Mouse (Mus musculus): Measurements from ENCODE around the gene Zfp93. TPM values are rescaled to one million over a fixed set of nuclear protein-coding genes. Genes with fewer than 3 reads are reported as not detected.
"Not testable (repeated sequence)": the region's sequence is repeated elsewhere in the genome, so short reads cannot be mapped to it uniquely, and the experiment has no call there.

Gene Zfp93
- polyA plus RNA-seq, 1 experiment, result not detected

GRCm38 (mm10) chr7:24269256-24269655, 964 bp upstream of the Zfp93 start:
- Histone ChIP-seq H3K27ac (ENCODE audit: insufficient read depth, low read depth, low read length) (no peak overlapping the region), H3K4me3 (ENCODE audit: insufficient read depth, low read depth, low read length) (no peak overlapping the region), H3K4me1 (ENCODE audit: control insufficient read depth, insufficient read depth, low read length) (peaks cover 6% of the 10 kb centered on the region)
- 85% methylated on average over 3 of the region's 3 CpGs for WGBS
- TF ChIP-seq CTCF (IDR thresholded peaks at IDR 0.05; ENCODE audit: insufficient read depth, low read depth, low read length) (no peak), POLR2A (IDR thresholded peaks at IDR 0.05; ENCODE audit: insufficient read depth, low read depth, low read length) (no peak)

GRCm38 (mm10) chr7:24269667-24270287, 443 bp upstream of the Zfp93 start:
- WGBS, result 20% methylated on average over 7 of the region's 7 CpGs
- TF ChIP-seq CTCF (IDR thresholded peaks at IDR 0.05; ENCODE audit: insufficient read depth, low read depth, low read length), result no peak
- H3K4me1 ChIP-seq (ENCODE audit: control insufficient read depth, insufficient read depth, low read length), result peaks cover 6% of the 10 kb centered on the region
- peak overlapping the region; percentile 41; the same call in 1 of the 2 replicates for H3K4me3 ChIP-seq (ENCODE audit: insufficient read depth, low read depth, low read length)
- H3K27ac ChIP-seq (ENCODE audit: insufficient read depth, low read depth, low read length), result no peak overlapping the region

GRCm38 (mm10) chr7:24271191-24271590, 971 bp downstream of the Zfp93 start:
- Histone ChIP-seq H3K4me1 (ENCODE audit: control insufficient read depth, insufficient read depth, low read length) (peaks cover 6% of the 10 kb centered on the region), H3K27ac (ENCODE audit: insufficient read depth, low read depth, low read length) (no peak overlapping the region), H3K4me3 (ENCODE audit: insufficient read depth, low read depth, low read length) (no peak overlapping the region)
- 96% methylated on average over 6 of the region's 6 CpGs for WGBS
- no peak for TF ChIP-seq POLR2A (IDR thresholded peaks at IDR 0.05; ENCODE audit: insufficient read depth, low read depth, low read length)
- TF ChIP-seq CTCF (IDR thresholded peaks at IDR 0.05; ENCODE audit: insufficient read depth, low read depth, low read length), result no peak

- Histone ChIP-seq H3K4me1 (ENCODE audit: control insufficient read depth, insufficient read depth, low read length) (peaks cover 4% of the 10 kb centered on the region), H3K4me3 (ENCODE audit: insufficient read depth, low read depth, low read length) (no peak overlapping the region), H3K27ac (ENCODE audit: insufficient read depth, low read depth, low read length) (no peak overlapping the region)
- no peak for TF ChIP-seq CTCF (IDR thresholded peaks at IDR 0.05; ENCODE audit: insufficient read depth, low read depth, low read length)
- TF ChIP-seq POLR2A (IDR thresholded peaks at IDR 0.05; ENCODE audit: insufficient read depth, low read depth, low read length), result no peak
- 95% methylated on average over 4 of the region's 4 CpGs for WGBS
Measured at GRCm38 (mm10) chr7:24274456-24274855, 4.2 kb downstream of the Zfp93 start.

- not testable (repeated sequence) for H3K27ac ChIP-seq (ENCODE audit: insufficient read depth, low read depth, low read length); H3K4me3 ChIP-seq (ENCODE audit: insufficient read depth, low read depth, low read length); H3K4me1 ChIP-seq (ENCODE audit: control insufficient read depth, insufficient read depth, low read length)
- WGBS, result 87% methylated on average over 3 of the region's 3 CpGs
Measured at GRCm38 (mm10) chr7:24278771-24279170, 8.6 kb downstream of the Zfp93 start.

GRCm38 (mm10) chr7:24280031-24280857, 10.0 kb downstream of the Zfp93 start:
- H3K27ac ChIP-seq (ENCODE audit: insufficient read depth, low read depth, low read length), result no peak overlapping the region
- H3K4me1 ChIP-seq (ENCODE audit: control insufficient read depth, insufficient read depth, low read length), result no peaks in the 10 kb centered on the region
- H3K4me3 ChIP-seq (ENCODE audit: insufficient read depth, low read depth, low read length), result no peak overlapping the region
- no peak for TF ChIP-seq CTCF (IDR thresholded peaks at IDR 0.05; ENCODE audit: insufficient read depth, low read depth, low read length)
- WGBS, result 57% methylated on average over 10 of the region's 10 CpGs

- H3K4me3 ChIP-seq (ENCODE audit: insufficient read depth, low read depth, low read length), result no peak overlapping the region
- TF ChIP-seq CTCF (IDR thresholded peaks at IDR 0.05; ENCODE audit: insufficient read depth, low read depth, low read length), result no peak
- TF ChIP-seq POLR2A (IDR thresholded peaks at IDR 0.05; ENCODE audit: insufficient read depth, low read depth, low read length), result no peak
- H3K27ac ChIP-seq (ENCODE audit: insufficient read depth, low read depth, low read length), result no peak overlapping the region
- WGBS, result 58% methylated on average over 4 of the region's 4 CpGs
- no peaks in the 10 kb centered on the region for H3K4me1 ChIP-seq (ENCODE audit: control insufficient read depth, insufficient read depth, low read length)
Measured at GRCm38 (mm10) chr7:24280858-24281145, 10.6 kb downstream of the Zfp93 start.

GRCm38 (mm10) chr7:24286090-24286489, 15.9 kb downstream of the Zfp93 start:
- Histone ChIP-seq H3K4me1 (ENCODE audit: control insufficient read depth, insufficient read depth, low read length) (no peaks in the 10 kb centered on the region), H3K27ac (ENCODE audit: insufficient read depth, low read depth, low read length) (no peak overlapping the region), H3K4me3 (ENCODE audit: insufficient read depth, low read depth, low read length) (no peak overlapping the region)
- WGBS, result 54% methylated on average over 4 of the region's 4 CpGs
- TF ChIP-seq CTCF (IDR thresholded peaks at IDR 0.05; ENCODE audit: insufficient read depth, low read depth, low read length), result no peak
- TF ChIP-seq POLR2A (IDR thresholded peaks at IDR 0.05; ENCODE audit: insufficient read depth, low read depth, low read length), result no peak

- 89% methylated on average over 4 of the region's 4 CpGs for WGBS
- Histone ChIP-seq H3K4me3 (ENCODE audit: insufficient read depth, low read depth, low read length) (no peak overlapping the region), H3K27ac (ENCODE audit: insufficient read depth, low read depth, low read length) (no peak overlapping the region), H3K4me1 (ENCODE audit: control insufficient read depth, insufficient read depth, low read length) (no peaks in the 10 kb centered on the region)
- TF ChIP-seq CTCF (IDR thresholded peaks at IDR 0.05; ENCODE audit: insufficient read depth, low read depth, low read length) (no peak), POLR2A (IDR thresholded peaks at IDR 0.05; ENCODE audit: insufficient read depth, low read depth, low read length) (no peak)
Measured at GRCm38 (mm10) chr7:24286916-24287315, 16.7 kb downstream of the Zfp93 start.
